Mouse (Mus musculus): ENCODE data around the gene Rnasek. TPM values are rescaled to one million over a fixed set of nuclear protein-coding genes. Genes with fewer than 3 reads are reported as not detected.

Gene Rnasek
- total RNA-seq, 2 experiments from 2014 or later = 91.1 to 93.0 TPM

DNA sequence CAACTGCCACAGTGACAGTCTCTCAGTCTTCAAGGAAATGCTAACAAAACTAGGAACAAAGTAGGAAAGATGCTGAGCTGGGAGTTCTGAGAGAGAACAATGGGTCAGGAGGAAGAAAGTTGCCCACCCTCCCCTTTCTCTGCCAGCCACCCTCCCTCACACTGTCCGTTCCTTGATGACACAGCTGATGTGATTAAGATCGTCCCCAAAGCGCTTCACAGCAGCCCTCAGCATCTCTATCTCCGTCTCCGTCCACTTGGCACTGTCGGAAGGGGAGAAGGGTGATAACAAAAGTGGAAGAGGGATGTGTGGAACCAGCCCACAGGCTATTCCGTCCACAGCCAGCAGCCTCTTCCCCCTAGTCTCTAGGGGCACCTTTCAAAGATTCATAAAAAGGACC, 2.9 kb downstream of the Rnasek start:
- no peak for DNase-seq

DNA sequence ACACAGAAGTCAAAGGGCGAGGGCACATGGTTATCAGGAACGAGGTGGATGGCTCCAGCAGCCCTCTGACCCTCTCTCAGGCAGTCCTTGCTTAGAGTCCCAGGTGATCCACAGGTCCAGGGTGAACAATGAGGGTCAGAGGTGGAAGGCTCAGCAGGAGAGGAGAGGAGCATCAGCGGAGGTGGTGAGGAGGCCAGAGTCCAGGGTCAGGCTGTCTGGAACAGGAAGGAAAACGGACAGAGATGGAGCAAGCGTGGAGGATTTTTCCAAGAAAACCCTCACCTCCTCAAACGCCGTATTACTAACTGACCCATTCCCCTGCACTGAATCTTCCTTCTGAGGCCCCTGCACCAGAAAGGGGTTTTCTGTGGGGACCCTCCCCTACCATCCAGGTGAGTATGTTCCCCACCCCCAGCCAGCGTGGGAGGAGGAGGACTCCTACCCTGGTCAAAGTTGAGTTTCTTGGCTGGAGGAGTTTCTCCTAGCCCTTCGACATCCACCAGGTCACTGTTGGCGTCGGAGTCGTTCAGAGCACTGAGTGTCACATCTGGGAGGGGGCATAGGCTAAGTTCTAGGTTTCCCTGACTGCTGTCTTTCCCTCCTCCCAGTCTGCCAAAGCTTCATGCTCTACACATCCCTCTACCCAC, 4.3 kb downstream of the Rnasek start:
- no peak for DNase-seq

- DNase-seq = no peak
Measured at GRCm38 (mm10) chr11:70234497-70234896, 5.1 kb downstream of the Rnasek start.

- DNase-seq = no peak
Measured at GRCm38 (mm10) chr11:70234037-70234436, 5.6 kb downstream of the Rnasek start.

DNA sequence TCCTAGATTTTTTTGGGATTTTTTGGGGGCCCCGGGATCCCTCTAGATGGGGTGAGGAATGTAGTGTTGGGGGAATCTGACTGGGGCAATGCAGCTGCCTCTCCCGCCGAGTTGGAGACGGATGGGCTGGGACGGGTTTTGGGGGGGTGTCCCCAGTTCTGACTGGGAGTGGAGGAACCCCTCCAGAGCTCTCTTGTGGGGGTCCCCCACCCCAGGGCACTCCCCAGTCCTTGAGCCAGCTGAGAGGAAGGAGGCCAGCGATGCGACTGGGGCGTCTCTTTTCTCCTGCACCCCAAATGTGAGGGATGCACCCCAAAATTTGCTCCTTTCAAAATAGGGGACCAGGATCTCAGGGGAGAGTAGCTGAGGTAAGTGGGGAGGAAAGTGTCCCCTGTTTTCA, 6.6 kb downstream of the Rnasek start:
- no peak for DNase-seq

DNA sequence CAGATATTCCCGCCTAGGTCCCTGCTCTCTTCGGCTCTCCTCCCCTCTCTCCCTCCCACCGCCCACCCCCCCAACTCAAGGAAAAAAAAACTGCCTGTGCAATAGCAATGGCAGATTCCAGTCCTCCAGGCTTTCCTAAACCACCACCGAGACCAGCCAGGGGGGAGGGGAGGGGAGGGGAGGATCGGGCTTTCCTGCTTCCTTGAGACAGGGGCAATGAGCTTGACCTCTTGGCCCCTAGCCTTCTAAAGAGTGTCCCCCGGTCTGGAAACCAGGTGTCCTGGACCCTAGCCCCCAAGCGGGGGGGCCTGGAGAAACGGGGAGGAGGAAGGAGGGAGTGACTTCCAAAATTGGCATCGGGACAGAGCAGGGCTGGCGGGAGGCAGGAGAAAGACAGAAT, 7.1 kb downstream of the Rnasek start:
- peak; percentile 60 for DNase-seq

DNA sequence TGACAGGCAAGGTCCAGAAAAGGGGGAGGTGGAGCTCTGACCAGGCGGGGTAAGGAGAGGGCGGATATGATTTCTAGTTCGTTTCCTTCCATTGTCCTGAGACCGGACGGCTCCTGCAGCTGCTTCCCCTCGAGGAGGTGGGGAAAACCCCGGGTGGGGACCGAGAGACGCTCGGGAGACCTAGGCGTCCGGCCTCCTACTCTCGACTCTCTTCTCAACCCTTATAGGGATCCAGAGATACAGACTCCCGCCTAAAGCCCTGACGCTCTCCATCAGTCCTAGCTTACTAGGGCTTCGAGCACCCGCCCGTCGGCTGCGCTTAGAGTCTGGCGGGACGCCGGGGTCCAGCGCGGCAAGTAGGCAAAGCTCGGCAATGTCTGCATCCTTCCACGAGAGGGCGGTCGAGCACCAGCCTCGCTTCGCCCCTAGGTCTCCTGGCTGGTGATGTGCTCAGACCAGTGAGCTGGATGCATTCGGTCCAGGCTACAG, 9.4 kb downstream of the Rnasek start:
- peak; percentile 91 for DNase-seq

DNA sequence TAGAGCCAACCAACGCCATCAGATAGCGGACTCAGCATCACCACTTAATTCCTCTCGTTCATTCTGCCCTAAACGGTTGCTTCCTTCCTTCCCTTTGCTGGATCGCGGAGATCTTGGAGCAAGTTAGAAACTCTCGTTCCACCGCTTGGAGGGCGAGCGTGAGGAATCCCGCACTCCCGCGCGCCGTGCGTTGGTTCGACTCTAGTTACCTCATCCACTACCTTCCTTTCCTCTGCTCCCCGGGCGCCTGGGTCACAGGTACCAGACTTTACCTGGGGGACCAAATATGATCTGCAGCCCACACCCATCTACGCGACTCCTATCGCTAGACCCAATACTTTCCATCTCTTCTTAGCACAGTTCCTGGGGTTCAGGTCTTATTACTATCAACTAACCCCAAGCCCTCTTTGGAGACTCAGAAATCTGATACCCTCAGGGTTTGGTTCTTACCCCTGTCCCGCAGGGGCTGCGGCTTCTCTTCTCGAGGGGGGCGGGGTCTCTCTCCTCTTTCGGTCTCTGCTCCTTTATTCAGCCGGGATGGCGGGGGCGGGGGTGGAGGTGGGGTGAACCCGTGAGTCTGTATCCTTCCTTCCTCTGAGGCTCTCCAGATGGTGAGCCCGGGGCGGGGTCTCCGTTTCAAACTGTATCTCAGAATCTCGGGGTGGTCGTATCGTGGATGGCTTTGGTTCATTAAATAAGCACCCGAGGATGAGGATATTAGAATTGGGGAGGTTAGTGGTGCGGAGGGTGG, 10.2 kb downstream of the Rnasek start, which contains the start of gene Bcl6b:
Bcl6b (minus strand) TSS at position 539 of the 751 bp plus-strand sequence.
- DNase-seq = no peak

DNA sequence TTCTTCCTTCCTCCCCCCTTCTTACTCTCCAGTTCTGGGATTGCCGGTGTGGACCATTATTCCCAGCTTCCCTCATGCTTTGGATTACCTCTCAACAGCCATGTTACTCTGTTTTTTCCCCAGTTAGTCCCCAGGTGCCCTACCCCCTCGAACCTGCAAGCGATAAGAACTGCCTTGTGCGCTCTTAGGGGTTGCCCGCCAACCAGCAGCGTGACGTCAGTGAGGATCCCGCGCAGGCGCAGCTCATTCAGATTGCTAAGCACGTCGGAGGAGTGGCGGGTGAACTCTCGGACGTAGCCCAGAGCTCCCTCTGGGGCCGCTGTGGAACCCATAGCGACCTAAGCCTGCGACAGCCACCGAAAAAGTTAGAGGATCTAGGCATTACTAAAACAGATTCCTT, 10.8 kb downstream of the Rnasek start:
- DNase-seq = peak; percentile 77

- DNase-seq = no peak
Measured at GRCm38 (mm10) chr11:70227661-70228245, 11.9 kb downstream of the Rnasek start.

- DNase-seq = no peak
Measured at GRCm38 (mm10) chr11:70227126-70227525, 12.5 kb downstream of the Rnasek start.

- no peak for DNase-seq
Measured at GRCm38 (mm10) chr11:70226602-70226890, 13.1 kb downstream of the Rnasek start.

DNA sequence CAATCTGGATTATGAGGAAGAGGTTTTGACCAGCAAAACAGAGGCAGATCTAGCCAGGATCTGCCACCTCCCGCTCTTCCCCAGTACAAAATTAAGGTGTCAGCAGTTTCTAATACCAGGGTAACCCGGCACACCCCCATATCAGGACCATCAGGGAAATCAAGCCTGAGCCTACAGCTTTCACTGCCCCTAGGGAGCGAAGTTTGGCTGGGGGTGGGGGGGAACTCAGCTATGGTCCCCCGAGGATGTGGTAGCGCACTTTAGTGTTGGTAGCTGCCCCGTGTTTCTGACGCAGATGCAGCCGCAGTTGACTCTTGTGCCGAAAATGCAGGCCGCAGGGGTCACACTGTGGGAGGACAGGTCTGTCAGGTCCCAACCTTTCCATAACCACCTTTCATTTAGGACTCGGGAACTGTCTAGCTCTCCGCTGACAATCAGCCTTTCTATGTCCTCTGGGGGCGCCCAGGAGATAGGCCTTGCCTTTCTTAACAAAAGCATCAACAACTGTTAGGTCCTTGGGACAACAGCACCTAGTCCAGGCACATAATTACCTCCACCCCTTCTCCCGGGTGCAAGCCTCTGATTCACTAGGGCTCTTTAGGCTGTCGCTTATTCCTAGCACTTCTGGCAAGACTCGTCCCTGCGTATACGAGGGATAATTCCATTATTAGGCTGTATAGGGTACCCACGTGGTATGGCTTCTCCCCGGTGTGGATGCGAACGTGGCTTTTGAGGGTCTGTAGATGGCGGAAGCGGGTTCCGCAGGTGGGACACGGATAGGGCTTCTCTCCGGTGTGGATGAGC, 13.6 kb downstream of the Rnasek start:
- DNase-seq = no peak

- no peak for DNase-seq
Measured at GRCm38 (mm10) chr11:70223724-70224123, 15.9 kb downstream of the Rnasek start.

GRCm38 (mm10) chr11:70221603-70222500, 17.8 kb downstream of the Rnasek start:
- no peak for DNase-seq

DNA sequence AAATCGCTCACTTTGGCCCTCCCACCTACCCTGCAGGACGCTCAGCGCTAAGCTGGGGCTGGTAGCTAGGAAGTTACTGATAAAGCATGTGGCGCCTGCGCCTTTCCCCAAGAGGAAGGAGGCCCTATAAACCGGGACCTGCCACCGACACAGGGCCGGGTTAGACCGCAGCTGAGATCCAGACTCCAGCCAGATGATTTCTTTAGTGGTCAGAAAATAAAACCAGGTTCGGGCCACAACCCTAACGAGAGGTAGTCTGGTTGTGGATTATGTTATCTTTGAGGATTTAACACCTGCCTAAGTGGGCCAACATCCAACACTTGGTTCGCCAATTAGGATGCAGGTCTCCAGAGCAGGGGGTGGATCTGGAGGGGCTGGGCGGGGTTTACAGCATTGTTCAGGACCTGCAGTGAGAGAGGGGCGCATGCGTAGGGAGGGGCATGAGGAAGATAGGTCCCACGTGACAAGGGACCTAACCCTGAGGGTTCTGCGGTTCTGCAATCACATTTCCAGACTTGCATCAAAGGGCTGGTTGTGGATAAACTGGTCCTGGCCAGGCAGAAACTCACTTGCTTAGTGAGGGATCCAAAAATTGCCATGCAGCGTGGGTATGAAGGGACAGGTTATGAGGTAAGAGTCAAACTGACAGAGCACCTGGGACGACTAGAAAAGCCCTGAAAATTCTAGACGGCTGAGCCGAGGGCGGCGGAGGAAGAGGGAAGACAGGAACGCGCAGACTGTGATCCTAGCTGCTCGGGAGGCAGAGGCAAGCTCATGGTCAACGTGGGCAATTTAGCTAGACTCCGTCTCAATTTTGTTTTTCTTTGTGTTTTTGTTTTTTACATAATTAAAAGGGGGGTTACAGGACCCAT, 18.7 kb downstream of the Rnasek start, which contains the start of gene Slc16a13:
Slc16a13 (minus strand) TSS at position 334 of the 872 bp plus-strand sequence.
- peak; percentile 71 for DNase-seq

GRCm38 (mm10) chr11:70220323-70220722, 19.3 kb downstream of the Rnasek start:
- no peak for DNase-seq

DNA sequence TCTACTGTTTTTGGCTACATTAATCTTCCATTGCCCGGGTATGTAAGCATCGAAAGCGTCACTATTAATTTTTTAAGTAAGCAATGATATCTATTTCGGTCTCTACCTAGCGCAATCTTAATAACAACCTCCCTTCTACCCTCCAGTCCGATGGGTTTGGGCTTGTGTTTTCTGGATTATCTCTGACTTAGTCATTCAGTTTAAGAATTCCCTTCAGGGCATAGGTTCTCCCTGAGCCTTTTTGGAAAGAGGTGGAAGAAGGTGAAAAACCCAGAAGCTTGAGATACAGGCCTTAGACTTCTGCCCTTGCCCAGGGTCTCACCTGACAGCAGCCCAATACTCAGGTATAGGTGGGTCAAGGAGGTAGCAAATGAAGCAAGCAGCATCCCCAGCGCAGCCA, 19.8 kb downstream of the Rnasek start:
- no peak for DNase-seq

GRCm38 (mm10) chr11:70218741-70219470, 20.7 kb downstream of the Rnasek start:
- no peak for DNase-seq

- DNase-seq = no peak
Measured at GRCm38 (mm10) chr11:70218039-70218438, 21.6 kb downstream of the Rnasek start.

Measured in gastrocnemius, postnatal 10 days (tissue).